Mouse (Mus musculus) stomach, embryonic 16.5 days (tissue): Measurements from ENCODE around the gene Cdh4. TPM values are rescaled to one million over a fixed set of nuclear protein-coding genes. Genes with fewer than 3 reads are reported as not detected.

ENCODE experiments used
- ATAC-seq: fragments of 200-750 bp; cut with Nextera tagmentation; 2 replicates; pipeline ENCODE4 v1.8.0; 2017; ENCODE audit warnings: moderate number of reproducible peaks, moderate TSS enrichment; ENCODE audit not compliant: insufficient read depth, low FRiP score
- H3K27ac ChIP-seq: fragments of 300-500 bp; sonication (generic); 2 replicates; pipeline ENCODE4 v1.5.1; 2014; ENCODE audit warnings: low read length
- H3K27me3 ChIP-seq: fragments of 300-500 bp; sonication (generic); 2 replicates; pipeline ENCODE4 v1.6.1; 2014; ENCODE audit warnings: low read length, control low read depth, mixed read lengths; ENCODE audit not compliant: control insufficient read depth, insufficient read depth
- H3K36me3 ChIP-seq: fragments of 300-500 bp; sonication (generic); 2 replicates; pipeline ENCODE4 v1.6.1; 2014; ENCODE audit warnings: low read length; ENCODE audit not compliant: control insufficient read depth, insufficient read depth
- H3K4me1 ChIP-seq: fragments of 300-500 bp; sonication (generic); 2 replicates; pipeline ENCODE4 v1.6.1; 2014; ENCODE audit warnings: low read length, control low read depth, mixed read lengths; ENCODE audit not compliant: control insufficient read depth, insufficient read depth
- H3K4me2 ChIP-seq: fragments of 300-500 bp; sonication (generic); 2 replicates; pipeline ENCODE4 v1.6.1; 2014; ENCODE audit warnings: low read depth, low read length, mixed read lengths
- H3K4me3 ChIP-seq: fragments of 300-500 bp; sonication (generic); replicated peaks from 2 replicates; pipeline ENCODE4 v1.5.1; 2014; ENCODE audit warnings: mild to moderate bottlenecking, low read length
- H3K9ac ChIP-seq: fragments of 300-500 bp; sonication (generic); 2 replicates; pipeline ENCODE4 v1.6.1; 2014; ENCODE audit warnings: low read length
- H3K9me3 ChIP-seq: fragments of 300-500 bp; sonication (generic); replicated peaks from 2 replicates; pipeline ENCODE4 v1.6.1; 2016; ENCODE audit warnings: low read length, control low read depth; ENCODE audit not compliant: control insufficient read depth
- WGBS: fragments of 180-500 bp; shearing (Covaris S2); extraction: QIAGEN DNeasy Blood & Tissue Kit; methylation state at CpG from one replicate; pipeline ENCODE4 v1.1.7; 2014; 5-methylcytosine and 5-hydroxymethylcytosine counted together
- polyA plus RNA-seq: library from polyadenylated mRNA; unstranded; fragments of >200 nt; fragmentation: Nextera tagmentation; extraction: Ambion mirVana; gene quantifications from 2 replicates; pipeline ENCODE4 v1.2.1, GENCODE M21; 2015

The Cdh4 gene
- 4.4 TPM in 2 replicates for polyA plus RNA-seq

GRCm38 (mm10) chr2:179442191-179442540 lies at the start of gene Cdh4:
Cdh4 (plus strand) TSS chr2:179442431.
- H3K9ac ChIP-seq: peak within 1 kb of the TSS; percentile 69
- H3K4me2 ChIP-seq: peak within 1 kb of the TSS; percentile 99
- peaks cover 14% of the 10 kb centered on the region; the same call in 1 of the 2 replicates for H3K4me1 ChIP-seq
- H3K27ac ChIP-seq: no peak within 1 kb of the TSS
- no peaks in the 10 kb centered on the region for H3K9me3 ChIP-seq
- peaks cover 25% of the 10 kb centered on the region for H3K27me3 ChIP-seq
- H3K4me3 ChIP-seq: peak within 1 kb of the TSS; percentile 61
- H3K36me3 ChIP-seq: no peaks in the 10 kb centered on the region
- peak; percentile 89 for ATAC-seq
- under 1% methylated on average over 40 of the region's 40 CpGs for WGBS

GRCm38 (mm10) chr2:179395442-179395841 lies 46.8 kb upstream of the Cdh4 start:
- Histone ChIP-seq H3K9me3 (no peaks in the 10 kb centered on the region), H3K4me3 (no peak overlapping the region), H3K27ac (no peak overlapping the region), H3K4me2 (no peak overlapping the region), H3K4me1 (peaks cover 13% of the 10 kb centered on the region), H3K36me3 (no peaks in the 10 kb centered on the region), H3K27me3 (no peaks in the 10 kb centered on the region), H3K9ac (no peak overlapping the region)
- no peak for ATAC-seq
- 35% methylated on average over 5 of the region's 5 CpGs for WGBS

GRCm38 (mm10) chr2:179399645-179400249 lies 42.5 kb upstream of the Cdh4 start:
- WGBS: 77% methylated on average over 14 of the region's 14 CpGs
- H3K27me3 ChIP-seq: no peaks in the 10 kb centered on the region
- H3K36me3 ChIP-seq: no peaks in the 10 kb centered on the region
- H3K4me2 ChIP-seq: no peak overlapping the region
- H3K4me1 ChIP-seq: 0 out of 2 replicates have a peak, but pooled peaks cover 4% of the 10 kb centered on the region
- H3K27ac ChIP-seq: no peak overlapping the region
- H3K9ac ChIP-seq: no peak overlapping the region
- ATAC-seq: no peak
- H3K4me3 ChIP-seq: no peak overlapping the region
- H3K9me3 ChIP-seq: no peaks in the 10 kb centered on the region

- Histone ChIP-seq H3K4me3 (no peak overlapping the region), H3K4me1 (0 out of 2 replicates have a peak, but pooled peaks cover 8% of the 10 kb centered on the region), H3K4me2 (no peak overlapping the region), H3K9ac (no peak overlapping the region), H3K27me3 (no peaks in the 10 kb centered on the region), H3K36me3 (no peaks in the 10 kb centered on the region), H3K27ac (no peak overlapping the region), H3K9me3 (no peaks in the 10 kb centered on the region)
- no peak for ATAC-seq
- 65% methylated on average over 8 of the region's 8 CpGs for WGBS
These were observed 31.2 kb upstream of the Cdh4 start for GRCm38 (mm10) chr2:179410866-179411561.

GRCm38 (mm10) chr2:179412966-179413365 lies 29.3 kb upstream of the Cdh4 start:
- Histone ChIP-seq H3K36me3 (no peaks in the 10 kb centered on the region), H3K4me3 (no peak overlapping the region), H3K9me3 (no peaks in the 10 kb centered on the region), H3K9ac (no peak overlapping the region), H3K4me2 (no peak overlapping the region), H3K4me1 (0 out of 2 replicates have a peak, but pooled peaks cover 8% of the 10 kb centered on the region), H3K27me3 (no peaks in the 10 kb centered on the region), H3K27ac (no peak overlapping the region)
- ATAC-seq: no peak
- 41% methylated on average over 2 of the region's 2 CpGs for WGBS

GRCm38 (mm10) chr2:179414253-179414652 lies 28.0 kb upstream of the Cdh4 start:
- no peak overlapping the region for H3K4me2 ChIP-seq
- H3K4me3 ChIP-seq: no peak overlapping the region
- H3K9me3 ChIP-seq: no peaks in the 10 kb centered on the region
- H3K27me3 ChIP-seq: no peaks in the 10 kb centered on the region
- no peaks in the 10 kb centered on the region for H3K36me3 ChIP-seq
- ATAC-seq: no peak
- 80% methylated on average over 11 of the region's 11 CpGs for WGBS
- 0 out of 2 replicates have a peak, but pooled peaks cover 8% of the 10 kb centered on the region for H3K4me1 ChIP-seq
- H3K9ac ChIP-seq: no peak overlapping the region
- H3K27ac ChIP-seq: no peak overlapping the region

GRCm38 (mm10) chr2:179414704-179415103 lies 27.5 kb upstream of the Cdh4 start:
- no peaks in the 10 kb centered on the region for H3K27me3 ChIP-seq
- no peak overlapping the region for H3K4me3 ChIP-seq
- no peak overlapping the region for H3K9ac ChIP-seq
- no peak overlapping the region for H3K4me2 ChIP-seq
- no peak for ATAC-seq
- whole genome bisulfite sequencing: 92% methylated on average over 9 of the region's 9 CpGs
- no peaks in the 10 kb centered on the region for H3K9me3 ChIP-seq
- H3K4me1 ChIP-seq: 0 out of 2 replicates have a peak, but pooled peaks cover 8% of the 10 kb centered on the region
- H3K27ac ChIP-seq: no peak overlapping the region
- H3K36me3 ChIP-seq: no peaks in the 10 kb centered on the region

- Histone ChIP-seq H3K27ac (no peak overlapping the region; the same call in 1 of the 2 replicates), H3K4me3 (no peak overlapping the region), H3K9ac (no peak overlapping the region), H3K27me3 (no peaks in the 10 kb centered on the region), H3K9me3 (no peaks in the 10 kb centered on the region), H3K4me2 (no peak overlapping the region), H3K4me1 (0 out of 2 replicates have a peak, but pooled peaks cover 8% of the 10 kb centered on the region), H3K36me3 (no peaks in the 10 kb centered on the region)
- peak; percentile 30; the same call in 1 of the 2 replicates for ATAC-seq
- 33% methylated on average over 8 of the region's 8 CpGs for WGBS
These were observed 26.3 kb upstream of the Cdh4 start for GRCm38 (mm10) chr2:179415892-179416403.

- Histone ChIP-seq H3K9me3 (no peaks in the 10 kb centered on the region), H3K27me3 (no peaks in the 10 kb centered on the region), H3K9ac (no peak overlapping the region), H3K27ac (no peak overlapping the region), H3K4me2 (no peak overlapping the region), H3K36me3 (no peaks in the 10 kb centered on the region), H3K4me1 (0 out of 2 replicates have a peak, but pooled peaks cover 8% of the 10 kb centered on the region), H3K4me3 (no peak overlapping the region)
- 85% methylated on average over 16 of the region's 16 CpGs for WGBS
- no peak for ATAC-seq
These were observed 25.5 kb upstream of the Cdh4 start for GRCm38 (mm10) chr2:179416587-179417227.
